Mouse (Mus musculus) gastrocnemius, postnatal 10 days (tissue): ENCODE measurements around the gene Sae1. TPM values are rescaled to one million over a fixed set of nuclear protein-coding genes. Genes with fewer than 3 reads are reported as not detected.
"Not testable (repeated sequence)": the region's sequence is repeated elsewhere in the genome, so short reads cannot be mapped to it uniquely, and the experiment has no call there.

ENCODE experiments used
- DNase-seq: peaks from one replicate; pipeline ENCODE4 v3.0.0; 2021; ENCODE audit warnings: mixed read lengths
- total RNA-seq, 2 experiments: library from RNA; stranded (reverse); gene quantifications; 2 replicates each; pipeline ENCODE4 v1.2.3; 2021

The Sae1 gene
- total RNA-seq, 2 experiments from 2014 or later, result 43.3 to 48.8 TPM

- DNase-seq, result no peak
Measured at GRCm38 (mm10) chr7:16402968-16403948, 15.7 kb upstream of the Sae1 start.

DNA sequence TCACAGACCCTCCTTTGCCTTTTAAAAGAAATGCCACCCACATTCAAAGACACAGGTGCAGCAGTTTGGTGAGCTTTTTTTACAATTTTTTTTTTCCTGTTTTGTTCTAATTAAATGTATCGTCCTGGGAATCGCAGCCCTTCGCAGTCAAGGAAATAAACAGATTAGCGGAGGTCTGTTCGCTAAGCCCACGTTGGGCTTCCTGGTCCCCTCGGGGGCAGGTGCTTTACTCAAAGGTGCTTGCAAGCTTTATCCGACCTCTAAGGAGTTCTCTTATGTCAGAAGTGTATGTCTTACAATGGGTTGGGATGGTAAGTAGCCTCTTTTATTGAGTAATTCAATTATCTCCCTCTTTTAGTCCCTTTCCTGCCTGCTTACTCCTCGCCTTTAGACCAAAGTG lies 14.8 kb upstream of the Sae1 start:
- no peak for DNase-seq

DNA sequence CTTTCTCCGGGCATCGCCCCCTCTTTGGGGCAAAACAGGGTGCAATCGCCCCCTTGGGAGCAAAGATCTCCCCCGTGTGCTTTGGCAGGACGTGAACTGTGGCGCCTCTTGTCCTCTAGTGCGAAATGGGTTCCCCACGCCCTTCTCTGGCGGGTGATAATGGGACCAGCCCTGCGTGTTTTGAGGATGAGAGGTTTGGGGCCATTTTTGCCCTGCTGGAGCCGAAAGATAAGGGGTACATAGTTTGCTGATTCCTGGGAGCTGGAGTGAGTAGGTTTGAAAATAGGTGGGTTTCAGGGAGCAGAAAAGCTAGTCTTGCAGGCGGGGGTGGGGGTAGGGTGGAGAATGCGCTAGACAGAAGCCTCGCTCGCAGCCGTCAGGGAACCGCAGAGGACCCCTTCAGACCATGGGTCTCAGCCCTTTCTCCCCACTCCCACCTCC lies 14.4 kb upstream of the Sae1 start:
- DNase-seq, result peak; percentile 40

DNA sequence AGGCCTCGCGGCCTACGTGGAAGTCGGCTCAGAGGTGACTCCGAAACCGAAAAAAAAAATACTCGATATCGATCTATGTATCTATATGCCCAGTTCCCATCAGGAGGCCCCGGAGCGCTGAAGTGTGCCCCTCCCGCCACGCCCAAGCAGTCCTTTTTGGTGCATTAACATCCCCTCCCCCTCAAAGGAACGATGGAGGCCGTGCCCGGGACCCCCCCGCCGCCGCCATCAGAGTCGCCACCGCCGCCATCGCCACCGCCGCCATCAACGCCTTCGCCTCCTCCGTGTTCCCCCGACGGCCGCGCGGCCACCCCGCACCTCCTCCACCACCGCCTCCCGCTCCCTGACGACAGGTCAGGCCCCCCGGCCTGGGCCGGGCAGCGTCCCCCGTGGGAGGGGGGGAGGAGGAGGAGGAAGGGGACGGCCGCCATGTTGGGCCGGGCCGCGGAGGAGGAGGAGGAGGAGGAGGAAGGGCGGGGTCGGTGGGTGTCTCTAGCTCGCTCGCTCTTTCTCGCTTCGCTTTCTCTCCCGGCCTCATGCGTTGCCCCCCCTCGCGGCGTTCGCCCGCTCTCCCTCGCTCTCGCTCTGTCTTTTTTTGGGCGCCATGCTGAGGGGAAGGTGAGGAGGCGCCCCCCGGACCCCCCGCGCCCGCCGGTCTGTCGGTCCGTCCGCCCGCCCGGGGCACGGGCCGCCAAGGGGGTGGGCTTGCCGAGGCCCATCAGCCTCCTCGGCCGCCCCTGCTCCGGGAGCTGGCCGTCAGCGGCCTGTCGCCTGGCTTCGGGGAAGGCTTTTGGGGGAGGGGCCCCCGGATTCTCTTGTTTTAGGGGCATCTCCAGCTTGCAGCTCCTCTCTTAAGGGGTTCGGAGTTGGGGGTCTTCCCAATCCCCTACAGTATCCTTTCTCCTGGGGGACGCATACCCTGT lies 13.3 kb upstream of the Sae1 start, which contains the start of gene Zc3h4:
TSS of gene Zc3h4 (plus strand) at position 222 of the 923 bp plus-strand sequence.
- DNase-seq, result peak; percentile 87

GRCm38 (mm10) chr7:16399820-16400688 lies 12.4 kb upstream of the Sae1 start:
- peak; percentile 99 for DNase-seq

GRCm38 (mm10) chr7:16399098-16399819 lies 11.7 kb upstream of the Sae1 start:
- peak; percentile 78 for DNase-seq

DNA sequence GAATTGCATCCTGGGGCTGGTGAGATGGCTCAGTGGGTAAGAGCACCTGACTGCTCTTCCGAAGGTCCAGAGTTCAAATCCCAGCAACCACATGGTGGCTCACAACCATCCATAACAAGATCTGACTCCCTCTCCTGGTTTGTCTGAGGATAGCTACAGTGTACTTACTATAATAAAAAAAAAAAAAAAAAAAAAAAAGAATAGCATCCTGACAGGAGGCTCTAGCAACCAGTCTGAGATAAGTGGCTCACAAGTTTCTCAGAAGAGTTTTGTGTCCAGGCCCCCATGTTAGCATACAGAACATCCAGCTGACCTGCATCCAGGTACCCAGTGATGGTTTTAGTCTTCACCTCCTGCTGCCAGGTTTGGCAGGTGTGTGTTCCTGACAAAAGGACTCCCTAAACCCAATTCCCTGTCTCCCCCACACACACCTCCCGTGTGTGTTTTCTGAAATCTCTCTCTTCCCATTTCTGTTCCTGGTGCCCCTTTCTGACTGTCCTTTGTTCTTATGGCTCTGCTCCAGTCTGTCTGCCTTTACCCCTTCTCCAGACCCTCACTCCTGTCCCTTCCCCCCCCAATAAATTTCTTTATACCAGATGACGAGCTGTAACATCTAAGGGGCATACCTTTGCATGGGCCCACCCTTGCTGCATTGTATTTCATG lies 10.9 kb upstream of the Sae1 start:
- no peak for DNase-seq

- DNase-seq, result no peak
Measured at GRCm38 (mm10) chr7:16397465-16397864, 9.9 kb upstream of the Sae1 start.

- DNase-seq, result peak; percentile 32
Measured at GRCm38 (mm10) chr7:16395944-16396343, 8.3 kb upstream of the Sae1 start.

DNA sequence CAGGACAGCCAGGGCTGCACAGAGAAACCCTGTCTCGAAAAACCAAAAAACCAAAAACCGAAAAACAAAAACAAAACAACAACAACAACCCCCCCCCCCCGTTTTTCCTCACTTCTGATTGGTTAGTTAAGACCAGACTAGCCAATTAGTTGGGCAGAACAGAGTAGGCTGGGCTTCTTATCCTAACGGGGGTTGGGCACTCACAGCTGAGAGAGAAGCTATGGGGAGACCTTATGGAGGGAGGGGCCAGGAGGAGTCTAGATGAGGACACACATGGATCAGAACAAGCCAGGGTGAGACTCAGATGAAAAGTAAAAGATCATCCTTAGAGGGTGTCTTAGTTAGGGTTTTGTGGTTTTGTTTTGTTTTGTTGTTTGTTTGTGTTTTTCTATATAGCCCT lies 5.3 kb upstream of the Sae1 start:
- no peak for DNase-seq

DNA sequence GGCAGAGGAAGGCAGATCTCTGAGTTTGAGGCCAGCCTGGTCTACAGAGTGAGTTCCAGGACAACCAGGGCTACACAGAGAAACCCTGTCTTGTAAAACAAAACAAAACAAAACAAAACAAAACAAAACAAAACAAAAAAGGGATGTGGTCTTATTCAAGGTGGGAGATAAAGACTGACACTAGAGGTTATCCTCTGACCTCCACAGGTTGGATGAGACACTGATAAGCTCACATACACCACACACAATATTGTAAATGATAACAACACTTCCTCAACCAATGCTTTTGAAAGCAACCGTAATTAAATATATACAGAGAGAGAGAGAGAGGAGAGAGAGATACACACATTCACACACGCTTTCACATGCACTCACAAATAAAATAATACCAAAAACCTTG lies 2.3 kb upstream of the Sae1 start:
- DNase-seq, result not testable (repeated sequence)

GRCm38 (mm10) chr7:16376505-16376904 lies 11.1 kb downstream of the Sae1 start:
- DNase-seq, result peak; percentile 39

GRCm38 (mm10) chr7:16374989-16375388 lies 12.6 kb downstream of the Sae1 start:
- DNase-seq, result no peak

DNA sequence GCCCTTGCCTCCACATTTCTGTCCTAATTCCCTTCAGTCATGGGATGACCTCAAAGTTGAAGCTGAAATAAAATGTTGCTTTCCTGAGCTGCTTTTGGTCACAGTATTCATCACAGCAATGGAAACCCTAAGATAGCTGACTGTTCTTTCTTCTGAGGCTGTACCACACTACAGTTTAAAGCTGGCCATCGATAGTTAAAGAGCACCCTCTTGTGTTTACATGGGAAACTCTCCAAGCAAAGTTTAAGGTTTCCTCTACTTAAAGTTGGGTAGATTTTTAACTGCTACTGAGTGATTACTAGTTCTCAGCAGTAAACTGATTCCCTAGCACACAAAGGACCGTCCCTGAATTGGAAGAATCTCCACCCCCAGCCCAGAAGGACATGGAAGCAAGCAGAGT lies 13.9 kb downstream of the Sae1 start:
- DNase-seq, result no peak

GRCm38 (mm10) chr7:16370596-16370995 lies 17.0 kb downstream of the Sae1 start:
- DNase-seq, result no peak

DNA sequence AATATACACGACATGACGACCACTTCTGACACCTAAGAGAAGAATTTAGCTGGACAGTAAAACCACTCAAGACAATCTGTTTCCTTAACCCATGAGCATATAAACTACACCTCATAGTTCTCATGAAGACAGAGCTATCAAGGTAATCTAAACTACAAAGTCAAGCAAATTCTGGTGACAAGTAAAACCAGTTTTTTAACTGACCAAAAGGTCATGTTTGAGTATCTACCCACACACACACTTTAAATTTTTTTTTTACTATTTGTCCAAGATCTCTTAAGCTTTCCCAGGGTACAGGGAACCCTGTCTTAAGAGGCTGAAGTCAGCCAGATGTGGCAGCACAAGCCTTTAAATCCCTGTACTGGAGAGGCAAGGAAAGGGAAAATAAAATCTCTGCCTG lies 18.8 kb downstream of the Sae1 start:
- DNase-seq, result no peak

GRCm38 (mm10) chr7:16366669-16367068 lies 20.9 kb downstream of the Sae1 start:
- DNase-seq, result no peak

DNA sequence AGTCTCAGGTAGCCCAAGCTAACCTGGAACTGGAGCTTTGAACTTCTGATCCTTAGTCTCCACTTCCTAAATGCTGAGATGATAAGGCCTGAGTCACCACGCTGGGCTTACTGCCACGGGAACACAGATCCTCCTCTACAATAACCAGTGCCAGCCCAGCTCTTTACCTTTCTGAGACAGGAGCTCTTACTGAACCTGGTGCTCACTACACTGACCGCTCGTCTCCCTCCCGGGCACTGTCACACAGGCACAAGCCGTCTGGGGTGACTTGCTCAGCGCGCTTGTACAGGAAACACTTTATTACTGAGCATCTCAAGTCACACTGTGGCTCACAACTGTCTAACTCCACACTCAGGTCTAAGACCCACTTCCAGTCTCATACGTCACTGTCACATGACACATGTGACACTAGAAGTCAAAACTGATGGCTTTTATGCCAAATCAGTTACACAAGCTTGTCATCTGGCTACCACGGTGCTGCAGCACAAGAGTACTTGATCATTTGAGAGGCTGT lies 21.4 kb downstream of the Sae1 start:
- DNase-seq, result no peak

DNA sequence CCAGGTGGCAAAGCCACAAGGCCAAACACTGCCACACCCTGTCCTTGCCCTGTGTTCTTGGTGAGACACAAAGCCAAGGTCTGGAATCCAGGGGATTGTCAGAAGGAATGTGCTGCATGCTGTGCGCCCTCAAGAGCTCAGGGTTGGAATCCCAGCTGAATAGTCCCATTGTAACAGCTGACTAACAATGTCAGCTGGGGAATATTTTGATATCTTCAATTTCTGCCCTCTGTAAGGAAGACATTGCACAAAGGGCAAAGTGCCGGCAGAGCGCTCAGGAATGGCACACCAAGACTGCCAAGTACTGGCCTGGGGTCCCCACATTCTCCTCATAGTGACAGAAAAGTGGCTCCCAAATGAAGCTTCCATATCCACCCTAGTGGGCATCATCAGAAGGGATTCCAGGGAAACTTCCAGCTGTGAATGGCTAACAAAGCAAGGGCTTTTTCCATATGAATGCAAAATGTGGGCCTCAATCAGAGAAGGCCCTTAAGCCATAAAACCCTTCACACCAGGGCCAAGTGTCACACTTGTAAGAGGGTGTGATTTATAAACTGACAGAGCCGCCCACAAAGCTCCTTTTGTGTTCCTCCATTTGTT lies 22.6 kb downstream of the Sae1 start:
- no peak for DNase-seq

DNA sequence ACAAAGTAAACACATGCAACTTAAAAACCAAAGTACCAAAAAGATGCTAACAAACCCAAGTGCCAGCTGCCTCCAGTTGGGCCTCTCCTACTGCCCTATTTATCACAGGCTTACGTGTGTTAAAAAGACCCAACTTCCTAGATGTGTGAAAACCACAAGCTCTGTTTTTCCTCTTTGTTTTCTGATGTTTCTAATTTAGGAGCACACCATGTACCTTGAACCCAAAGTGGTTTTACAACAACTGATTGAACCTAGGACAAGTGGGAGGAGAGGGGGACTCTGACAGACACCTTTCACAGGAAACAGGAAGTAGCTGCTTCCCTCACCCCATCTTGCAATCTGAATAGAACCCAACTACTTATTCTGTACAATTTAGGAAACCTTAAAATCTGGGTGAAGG lies 23.3 kb downstream of the Sae1 start:
- DNase-seq, result no peak
